Mouse (Mus musculus) erythroid progenitor cell, adult 5-6 weeks (primary cell): ENCODE data around the gene Tbc1d10a. TPM values are rescaled to one million over a fixed set of nuclear protein-coding genes. Genes with fewer than 3 reads are reported as not detected.

Experiments
- ATAC-seq: replicated peaks from 2 replicates; pipeline ENCODE4 v1.8.0; 2016; ENCODE audit warnings: moderate number of reproducible peaks, mild to moderate bottlenecking, moderate TSS enrichment, inconsistent platforms; ENCODE audit not compliant: poor library complexity, low FRiP score, severe bottlenecking
- total RNA-seq, 2 experiments: library from RNA; stranded (forward) in 1 of 2; stranded (reverse) in 1 of 2; fragments of 150-400 nt in 1 of 2; fragments of 186-747, 209-891 nt in 1 of 2; gene quantifications; 2 replicates each; pipeline versions ENCODE4 v1.2.3 to v1.2.4; 2015 to 2017; ENCODE audit warnings: low replicate concordance in 2 of 2

The Tbc1d10a gene
- total RNA-seq, 2 experiments from 2014 or later, result 2.5 to 4.2 TPM

GRCm38 (mm10) chr11:4261188-4261494 is 74.6 kb downstream of the Tbc1d10a start:
- no peak for ATAC-seq

GRCm38 (mm10) chr11:4261969-4262368 is 75.4 kb downstream of the Tbc1d10a start:
- ATAC-seq, result no peak

- no peak for ATAC-seq
Observed at GRCm38 (mm10) chr11:4262847-4263246, 76.3 kb downstream of the Tbc1d10a start.

GRCm38 (mm10) chr11:4263296-4263695 is 76.7 kb downstream of the Tbc1d10a start:
- no peak for ATAC-seq

GRCm38 (mm10) chr11:4264066-4264465 is 77.5 kb downstream of the Tbc1d10a start:
- ATAC-seq, result no peak

Other genes with a start within 250 kb of the Tbc1d10a start
- gene Pes1, start 222.8 kb upstream of the Tbc1d10a start, total RNA-seq (2015; ENCODE audit: low replicate concordance), result 5.8 and 6.3 TPM in 2 replicates
- gene Pes1, start 222.8 kb upstream of the Tbc1d10a start, total RNA-seq (2017; ENCODE audit: low replicate concordance), result 9.8 and 10.5 TPM in 2 replicates
- not detected in 2 replicates for gene 4930556J24Rik, start 210.0 kb upstream of the Tbc1d10a start, total RNA-seq (2015; ENCODE audit: low replicate concordance)
- not detected in 2 replicates for gene 4930556J24Rik, start 210.0 kb upstream of the Tbc1d10a start, total RNA-seq (2017; ENCODE audit: low replicate concordance)
- gene Gal3st1, start 203.2 kb upstream of the Tbc1d10a start, total RNA-seq (2015; ENCODE audit: low replicate concordance), result not detected in 2 replicates
- gene Gal3st1, start 203.2 kb upstream of the Tbc1d10a start, total RNA-seq (2017; ENCODE audit: low replicate concordance), result not detected in 2 replicates
- gene Sec14l4, start 155.3 kb upstream of the Tbc1d10a start, total RNA-seq (2015; ENCODE audit: low replicate concordance), result not detected in 2 replicates
- gene Sec14l4, start 155.3 kb upstream of the Tbc1d10a start, total RNA-seq (2017; ENCODE audit: low replicate concordance), result not detected in 2 replicates
- not detected in 2 replicates for gene Sec14l3, start 121.9 kb upstream of the Tbc1d10a start, total RNA-seq (2015; ENCODE audit: low replicate concordance)
- not detected in 2 replicates for gene Sec14l3, start 121.9 kb upstream of the Tbc1d10a start, total RNA-seq (2017; ENCODE audit: low replicate concordance)
- 4.0 and 10.1 TPM in 2 replicates for gene Mtfp1, start 91.3 kb upstream of the Tbc1d10a start, total RNA-seq (2015; ENCODE audit: low replicate concordance)
- gene Mtfp1, start 91.3 kb upstream of the Tbc1d10a start, total RNA-seq (2017; ENCODE audit: low replicate concordance), result 2.8 and 8.0 TPM in 2 replicates
- 13.0 and 17.6 TPM in 2 replicates for gene Sec14l2, start 63.4 kb upstream of the Tbc1d10a start, total RNA-seq (2015; ENCODE audit: low replicate concordance)
- 41.5 and 46.1 TPM in 2 replicates for gene Sec14l2, start 63.4 kb upstream of the Tbc1d10a start, total RNA-seq (2017; ENCODE audit: low replicate concordance)
- 2.9 and 6.3 TPM in 2 replicates for gene Rnf215, start 51.6 kb upstream of the Tbc1d10a start, total RNA-seq (2015; ENCODE audit: low replicate concordance)
- gene Rnf215, start 51.6 kb upstream of the Tbc1d10a start, total RNA-seq (2017; ENCODE audit: low replicate concordance), result 15.9 and 34.0 TPM in 2 replicates
- 0.42 and 0.72 TPM in 2 replicates for gene Ccdc157, start 26.5 kb upstream of the Tbc1d10a start, total RNA-seq (2015; ENCODE audit: low replicate concordance)
- gene Ccdc157, start 26.5 kb upstream of the Tbc1d10a start, total RNA-seq (2017; ENCODE audit: low replicate concordance), result 1.5 and 5.8 TPM in 2 replicates
- 42.2 and 60.4 TPM in 2 replicates for gene Sf3a1, start 26.4 kb upstream of the Tbc1d10a start, total RNA-seq (2015; ENCODE audit: low replicate concordance)
- 23.9 and 24.6 TPM in 2 replicates for gene Sf3a1, start 26.4 kb upstream of the Tbc1d10a start, total RNA-seq (2017; ENCODE audit: low replicate concordance)
- not detected in 2 replicates for gene Castor1, start 31.4 kb downstream of the Tbc1d10a start, total RNA-seq (2015; ENCODE audit: low replicate concordance)
- gene Castor1, start 31.4 kb downstream of the Tbc1d10a start, total RNA-seq (2017; ENCODE audit: low replicate concordance), result 2.6 TPM in 1 of 2 replicates, not detected in the other
- 2.2 and 4.6 TPM in 2 replicates for gene Osm, start 49.6 kb downstream of the Tbc1d10a start, total RNA-seq (2015; ENCODE audit: low replicate concordance)
- 3.7 and 4.3 TPM in 2 replicates for gene Osm, start 49.6 kb downstream of the Tbc1d10a start, total RNA-seq (2017; ENCODE audit: low replicate concordance)
- gene Lif, start 70.8 kb downstream of the Tbc1d10a start, total RNA-seq (2015; ENCODE audit: low replicate concordance), result not detected in 2 replicates
- 0.39 TPM in 1 of 2 replicates, not detected in the other for gene Lif, start 70.8 kb downstream of the Tbc1d10a start, total RNA-seq (2017; ENCODE audit: low replicate concordance)